Mouse (Mus musculus): ENCODE measurements around the gene Prex1.
A peak's percentile ranks its signal among the peaks of the same experiment; 100 is the strongest.
"Not testable (repeated sequence)": the region's sequence is repeated elsewhere in the genome, so short reads cannot be mapped to it uniquely, and the experiment has no call there.

Gene Prex1

DNA sequence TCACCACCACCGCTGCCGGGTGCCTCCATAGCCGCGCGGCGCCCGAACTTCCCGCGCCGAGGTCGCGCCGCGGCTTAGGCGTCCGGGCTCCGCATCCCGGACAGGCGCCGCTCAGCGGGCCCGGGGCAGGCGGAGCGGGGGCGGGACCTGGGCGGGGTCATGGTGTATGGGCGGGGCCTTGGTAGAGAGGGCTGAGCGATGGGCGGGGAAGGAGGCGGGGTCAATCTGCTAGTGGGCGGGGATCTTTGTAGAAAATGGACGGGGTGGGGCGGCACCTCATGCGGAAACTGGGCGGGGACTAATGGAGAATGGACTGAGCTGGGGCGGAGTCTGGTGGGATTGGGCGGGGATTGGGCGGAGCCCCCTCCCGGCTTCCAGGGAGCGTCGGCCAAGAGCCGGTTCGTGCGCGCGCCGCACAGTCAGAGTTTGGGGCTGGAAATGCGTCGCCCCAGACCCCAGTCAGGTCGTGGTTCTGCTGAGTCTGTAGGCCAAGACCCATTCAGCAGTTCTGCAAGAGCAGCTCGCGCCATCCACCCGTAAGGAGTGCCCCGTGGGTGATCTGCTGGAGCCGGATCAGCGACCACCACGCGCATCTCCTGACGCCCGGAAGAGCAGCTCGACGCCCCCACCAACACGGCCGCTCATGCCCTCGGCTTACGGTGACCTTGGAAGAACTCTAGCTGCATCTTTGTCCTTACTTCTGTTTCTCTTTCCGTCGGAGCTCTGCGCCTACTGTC is at the start of gene Prex1:
TSS of gene Prex1 (minus strand) at position 143 of the 737 bp plus-strand sequence.
- DNase-seq, result peak; percentile 100

DNA sequence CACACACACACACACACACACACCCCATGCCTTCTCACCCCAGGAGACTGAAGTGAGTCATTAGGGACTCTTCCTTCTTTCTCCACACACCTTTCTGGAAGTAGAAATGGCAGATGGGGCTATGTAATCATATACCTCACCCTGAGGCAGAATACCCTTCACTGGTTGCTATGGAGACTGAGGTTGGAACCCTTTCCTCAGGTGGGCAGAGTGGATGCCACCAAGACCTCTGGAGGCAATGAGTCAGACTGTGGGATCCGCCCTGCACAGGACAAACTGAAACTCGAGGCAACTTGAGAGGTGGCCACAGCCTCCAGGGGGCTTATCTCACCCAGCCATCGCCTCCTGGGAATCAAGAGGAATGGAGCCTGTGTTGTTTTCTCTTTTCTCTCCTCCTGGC is 44.3 kb upstream of the Prex1 start:
- no peak for DNase-seq

DNA sequence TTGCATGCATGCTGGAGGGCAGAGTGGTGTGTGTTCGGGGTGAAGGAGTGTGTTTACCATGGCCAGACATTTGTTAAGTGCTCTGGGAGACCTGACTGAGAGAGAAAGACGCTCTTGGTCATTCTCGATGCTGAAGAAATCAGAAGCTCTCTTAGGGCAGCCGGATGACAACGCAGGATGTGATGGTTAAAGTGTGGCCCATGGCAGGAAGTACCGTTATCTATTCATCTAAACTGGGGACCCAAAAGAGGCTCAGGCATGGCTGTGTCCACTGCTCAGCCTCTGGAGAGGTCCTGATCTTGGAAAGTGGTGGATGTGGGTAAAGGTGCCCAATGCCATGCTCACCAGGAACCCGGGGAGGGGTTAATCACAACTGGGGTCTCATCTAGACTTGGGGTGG is 41.1 kb upstream of the Prex1 start:
- no peak for DNase-seq

DNA sequence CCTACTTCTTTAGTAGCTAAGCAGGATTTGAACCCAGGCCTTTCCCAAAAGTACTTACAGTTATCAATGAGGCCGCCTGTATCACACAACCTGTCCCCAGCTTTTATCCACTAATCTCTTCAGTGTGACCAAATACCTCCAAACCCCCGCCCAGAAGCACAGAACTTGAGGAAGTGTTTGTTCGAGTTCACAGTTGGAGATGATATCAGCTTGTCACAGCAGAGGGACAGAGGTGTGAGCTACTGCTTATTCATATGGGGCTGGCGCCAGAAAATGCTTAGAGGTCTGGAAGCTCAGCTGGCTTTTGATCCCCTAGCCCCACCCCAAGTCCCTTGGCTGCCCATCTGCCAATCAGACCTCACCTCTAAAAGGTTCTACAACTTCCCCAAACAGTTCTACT is 40.6 kb upstream of the Prex1 start:
- no peak for DNase-seq

DNA sequence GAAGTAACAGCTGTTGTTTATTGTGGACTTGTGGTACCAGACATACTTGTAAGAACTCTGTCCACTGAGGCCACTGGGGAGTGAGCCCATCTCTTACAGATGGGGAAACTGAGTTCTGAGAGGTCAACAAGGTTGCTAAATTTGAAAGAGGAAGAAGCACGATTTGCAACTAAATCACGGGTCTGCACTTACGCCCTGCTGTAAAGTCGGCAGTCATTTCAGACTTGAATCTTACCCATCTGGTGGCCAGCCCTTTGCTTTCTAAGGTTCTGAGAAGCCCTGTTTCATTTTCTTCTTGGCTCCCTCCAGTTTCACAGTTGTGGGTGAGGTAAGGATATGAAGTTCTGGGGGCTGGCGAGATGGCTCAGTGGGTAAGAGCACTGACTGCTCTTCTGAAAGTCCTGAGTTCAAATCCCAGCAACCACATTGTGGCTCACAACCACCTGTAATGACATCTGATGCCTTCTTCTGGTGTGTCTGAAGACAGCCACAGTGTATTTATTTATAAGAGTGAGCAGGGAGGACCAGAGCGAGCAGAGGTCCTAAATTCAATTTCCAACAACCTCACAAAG is 37.1 kb upstream of the Prex1 start:
- no peak for DNase-seq

DNA sequence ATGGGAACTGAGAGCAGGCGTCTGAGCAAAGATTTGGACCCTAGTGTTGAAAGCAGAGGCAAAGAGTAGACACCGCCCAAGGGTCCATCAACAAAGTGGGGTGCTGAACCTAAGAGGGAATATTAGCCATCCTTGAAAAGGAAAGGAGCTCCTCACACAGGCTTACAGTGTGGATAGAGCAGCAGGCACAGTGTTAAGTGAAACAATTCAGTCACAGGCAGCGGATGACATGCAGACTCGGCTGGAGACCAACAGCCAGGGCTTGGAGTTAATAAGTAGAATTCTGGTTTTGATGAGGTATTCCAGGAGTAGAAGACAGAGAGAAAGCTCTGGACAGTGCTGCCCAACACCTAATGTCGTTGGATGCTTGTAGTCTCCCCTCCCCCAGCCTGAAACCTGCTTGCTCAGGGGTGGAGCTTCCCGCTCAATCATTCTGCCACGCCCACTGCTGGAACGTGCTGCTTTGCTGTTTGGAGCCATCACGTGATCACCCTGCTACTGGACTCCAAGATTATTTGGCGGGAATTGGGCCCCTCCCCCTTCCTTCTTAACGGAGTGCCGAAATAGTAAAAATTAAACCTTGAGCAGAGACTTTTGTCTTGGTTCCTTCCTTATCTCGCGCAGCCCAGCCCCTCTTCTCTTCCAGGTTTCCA is 32.8 kb upstream of the Prex1 start:
- DNase-seq, result peak; percentile 32

DNA sequence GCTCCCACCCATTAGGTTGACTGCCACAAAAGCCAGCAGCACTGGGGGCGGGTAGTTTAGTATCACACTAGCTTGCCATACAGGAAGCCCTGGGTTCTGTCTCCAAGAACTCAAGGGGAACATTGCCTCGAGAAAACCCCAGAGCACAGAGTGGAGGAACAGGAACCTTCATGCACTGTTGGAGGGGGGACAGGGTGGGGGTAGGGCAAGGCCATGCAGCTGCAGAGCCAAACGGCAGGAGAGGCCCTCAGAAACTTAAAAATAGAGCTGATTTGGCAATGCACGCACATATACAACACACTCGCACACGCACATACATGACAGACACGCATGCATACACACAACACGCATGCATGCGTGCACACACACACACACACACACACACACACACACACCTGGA is 32.2 kb upstream of the Prex1 start:
- peak; percentile 68 for DNase-seq

DNA sequence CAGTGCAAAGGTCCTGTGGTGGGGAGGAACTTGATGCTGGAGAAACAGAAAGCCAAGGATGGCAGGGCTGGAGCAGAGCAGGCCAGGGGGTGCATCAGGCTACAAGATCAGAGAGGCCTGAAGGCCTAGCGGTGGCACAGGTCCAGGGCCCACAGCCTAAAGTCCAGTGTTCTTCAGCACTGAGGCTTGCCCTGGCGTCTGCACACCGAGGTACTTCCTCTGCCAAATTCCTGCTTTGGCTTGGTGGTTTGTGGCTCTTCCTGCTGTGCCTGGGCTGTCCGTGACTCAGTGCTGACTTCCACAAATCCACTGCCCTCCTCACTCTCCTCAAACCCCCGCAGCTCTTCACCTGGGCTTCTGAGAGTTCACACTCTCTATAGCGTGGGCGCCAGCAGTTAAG is 30.8 kb upstream of the Prex1 start:
- no peak for DNase-seq

DNA sequence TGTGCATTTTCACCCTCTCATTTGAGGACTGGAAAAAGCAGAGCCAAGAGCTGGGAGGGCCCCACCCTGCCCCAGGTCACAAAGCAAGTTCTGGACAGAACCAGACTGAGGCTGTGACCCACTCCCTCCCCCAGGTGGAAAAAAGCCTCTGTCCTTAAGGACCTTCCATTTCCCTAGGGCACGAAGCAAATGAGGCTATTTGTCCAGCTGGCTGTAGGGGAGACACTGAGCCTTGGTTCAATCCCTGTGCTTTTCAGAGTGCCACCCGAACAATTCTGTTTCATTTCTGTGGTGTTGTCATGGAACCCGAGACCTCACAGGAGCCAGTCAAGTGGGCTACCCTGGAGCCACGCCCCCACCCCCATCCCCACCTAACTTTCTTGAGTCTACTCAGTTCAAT is 29.9 kb upstream of the Prex1 start:
- DNase-seq, result no peak

DNA sequence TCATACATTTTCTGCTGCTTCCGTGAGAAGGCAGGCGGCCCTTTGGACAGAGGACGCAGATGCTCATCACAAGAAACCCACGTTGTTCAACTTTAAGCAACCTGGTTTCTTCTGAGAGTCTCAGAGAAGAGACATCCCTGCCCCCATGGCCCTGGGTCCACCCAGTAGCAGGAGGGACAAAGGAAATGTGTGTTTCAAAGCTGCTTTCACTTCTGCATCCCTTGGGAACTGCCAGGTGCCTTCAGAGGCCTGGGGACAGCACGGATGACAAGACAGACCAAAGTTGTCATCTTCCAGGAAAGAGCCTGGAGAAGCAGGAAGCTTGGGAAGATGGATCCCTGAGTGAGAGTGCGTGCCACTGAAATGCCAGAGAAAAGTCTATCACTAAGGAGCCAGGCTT is 27.8 kb upstream of the Prex1 start:
- DNase-seq, result no peak

DNA sequence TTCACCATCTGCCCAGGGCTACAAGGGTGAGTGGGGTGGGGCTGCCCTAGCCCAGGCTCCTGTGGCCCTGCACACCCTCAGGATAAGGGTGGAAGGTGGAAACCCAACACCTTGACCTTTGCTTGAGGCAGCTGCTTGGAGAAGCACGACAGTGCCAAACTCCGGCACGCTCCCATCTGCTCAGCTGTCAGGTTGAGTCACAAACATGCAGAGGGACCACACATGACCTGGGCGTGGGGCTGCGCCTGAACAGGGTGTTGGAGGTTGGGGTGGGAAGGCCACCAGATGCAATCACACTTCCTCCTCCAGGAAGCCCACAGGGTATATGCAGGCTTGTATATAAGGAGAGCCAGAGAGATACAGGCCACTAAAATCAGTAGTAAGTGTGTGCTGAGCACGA is 26.8 kb upstream of the Prex1 start:
- DNase-seq, result no peak

DNA sequence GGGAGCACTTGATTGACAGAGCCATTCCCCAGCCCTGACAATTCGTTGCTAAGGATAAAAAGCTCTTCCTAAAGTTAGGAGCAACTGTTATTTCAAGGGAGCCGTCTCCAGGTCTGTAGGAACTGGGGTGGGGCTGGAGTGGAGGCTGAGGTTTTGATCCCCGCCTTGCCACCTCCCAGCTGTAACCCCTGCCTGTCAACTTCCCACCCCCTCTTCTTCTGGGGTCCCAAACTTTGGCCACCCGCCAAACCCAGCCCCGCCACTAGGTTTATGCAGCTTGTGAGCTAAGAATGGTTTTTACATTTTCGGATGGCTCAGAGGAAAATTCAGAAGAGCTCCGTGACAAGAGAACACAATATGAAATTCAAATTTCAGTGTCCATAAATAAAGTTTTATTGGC is 23.7 kb upstream of the Prex1 start:
- DNase-seq, result no peak

DNA sequence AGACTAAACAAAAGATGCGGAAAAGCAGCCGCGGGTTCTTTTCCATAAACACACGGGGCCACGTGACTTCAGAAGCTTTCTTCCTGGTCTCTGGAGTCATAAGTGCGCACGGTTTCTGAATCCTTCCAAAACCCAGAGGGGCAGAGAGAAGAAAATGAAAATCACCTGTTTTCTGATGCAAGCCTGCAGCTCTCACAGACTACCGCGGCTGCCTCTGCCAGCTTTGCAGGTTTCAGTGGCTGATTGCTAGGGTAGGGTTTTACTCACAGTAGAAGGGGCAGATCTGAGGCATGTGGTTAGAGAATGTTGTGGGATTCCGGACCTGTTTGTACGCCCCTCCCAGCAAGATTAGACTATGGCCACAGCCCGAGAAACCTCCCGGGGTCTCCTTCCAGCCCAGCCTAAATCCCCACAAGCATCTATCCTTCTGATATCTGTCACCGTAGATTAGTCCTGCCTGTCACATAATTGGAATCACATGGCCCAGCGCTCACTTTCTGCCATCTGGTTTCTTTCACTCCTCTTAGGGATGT is 21.9 kb upstream of the Prex1 start:
- no peak for DNase-seq

DNA sequence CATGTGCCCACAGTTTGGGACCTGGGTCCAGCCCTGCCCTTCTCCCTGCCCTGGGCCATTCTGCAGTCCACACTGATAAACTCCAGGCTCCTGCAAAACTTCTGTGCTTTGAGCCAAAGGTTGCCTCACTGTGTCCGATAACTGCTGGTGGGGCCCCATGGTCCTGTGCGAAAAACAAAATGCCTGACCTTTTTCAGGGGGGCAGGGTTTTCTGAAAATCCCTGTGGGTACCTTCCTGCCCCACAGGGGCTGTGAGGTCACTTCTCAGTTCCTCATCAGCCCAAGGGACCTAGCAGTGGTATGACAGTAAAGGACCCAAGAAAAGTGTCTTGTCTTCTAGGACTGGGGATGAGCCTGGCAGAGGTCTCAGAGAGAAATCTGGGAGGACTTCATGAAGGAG is 19.2 kb upstream of the Prex1 start:
- no peak for DNase-seq

DNA sequence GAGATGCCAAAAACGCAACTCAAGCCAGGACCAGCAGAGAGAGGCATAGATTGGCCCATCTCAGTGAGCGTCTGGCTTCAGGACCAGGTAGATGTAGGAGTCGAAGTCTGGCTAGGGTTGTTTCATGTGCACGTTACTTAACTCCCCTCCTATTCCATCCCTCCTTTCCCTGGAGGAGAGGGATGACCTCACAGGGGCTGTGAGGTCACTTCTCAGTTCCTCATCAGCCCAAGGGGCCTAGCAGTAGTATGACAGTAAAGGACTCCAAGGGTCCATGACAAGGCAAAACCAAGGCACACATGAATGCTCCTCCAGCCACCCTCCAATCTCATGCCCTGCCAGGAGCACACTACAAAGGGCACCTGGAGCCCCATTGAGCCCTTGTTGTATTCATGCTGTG is 18.5 kb upstream of the Prex1 start:
- DNase-seq, result no peak

DNA sequence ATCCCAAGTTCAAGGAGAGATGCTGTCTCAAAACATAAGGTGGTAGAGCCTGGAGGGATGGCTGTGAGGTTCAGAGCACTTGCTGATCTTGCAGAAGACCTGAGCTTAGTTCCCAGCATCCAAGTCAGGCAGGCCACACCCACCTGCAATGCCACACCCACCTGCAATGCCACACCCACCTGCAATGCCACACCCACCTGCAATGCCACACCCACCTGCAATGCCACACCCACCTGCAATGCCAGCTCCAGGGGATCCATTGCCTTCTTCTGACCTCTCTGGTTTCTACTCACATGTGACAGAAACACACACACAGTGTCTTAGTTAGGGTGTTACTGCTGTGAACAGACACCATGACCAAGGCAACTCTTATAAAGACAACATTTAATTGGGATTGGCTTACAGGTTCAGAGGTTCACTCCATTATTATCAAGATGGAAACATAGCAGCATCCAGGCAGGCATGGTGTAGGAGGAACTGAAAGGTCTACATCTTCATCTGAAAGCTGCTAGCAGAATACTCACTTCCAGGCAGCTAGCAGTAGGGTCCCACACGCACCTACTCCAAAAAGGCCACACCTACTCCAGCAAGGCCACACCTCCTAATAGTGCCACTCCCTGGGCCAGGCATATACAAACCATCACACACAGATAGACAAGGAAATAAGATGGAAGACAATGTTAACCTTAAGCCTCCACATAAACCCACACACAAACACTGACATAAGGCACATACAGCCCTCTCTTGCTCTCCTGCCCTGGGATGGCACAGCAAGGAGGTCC is 17.7 kb upstream of the Prex1 start:
- DNase-seq, result not testable (repeated sequence)

DNA sequence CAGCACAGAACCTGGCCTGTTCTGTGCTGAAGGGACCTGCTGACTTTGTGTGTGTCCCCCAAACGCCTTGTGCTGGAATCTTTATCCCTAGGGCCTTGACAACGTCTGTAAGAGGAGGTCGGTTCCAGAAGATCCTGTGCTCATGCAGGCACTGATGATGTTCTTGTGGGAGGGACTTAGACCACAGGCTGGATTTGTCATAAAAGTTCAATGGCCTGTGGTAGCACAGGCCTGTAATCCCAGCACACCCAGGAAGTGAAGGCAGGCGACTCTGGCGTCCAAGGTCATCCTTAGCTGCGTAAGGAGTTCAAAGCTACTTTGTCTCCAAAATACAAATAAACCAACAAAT is 16.9 kb upstream of the Prex1 start:
- no peak for DNase-seq

DNA sequence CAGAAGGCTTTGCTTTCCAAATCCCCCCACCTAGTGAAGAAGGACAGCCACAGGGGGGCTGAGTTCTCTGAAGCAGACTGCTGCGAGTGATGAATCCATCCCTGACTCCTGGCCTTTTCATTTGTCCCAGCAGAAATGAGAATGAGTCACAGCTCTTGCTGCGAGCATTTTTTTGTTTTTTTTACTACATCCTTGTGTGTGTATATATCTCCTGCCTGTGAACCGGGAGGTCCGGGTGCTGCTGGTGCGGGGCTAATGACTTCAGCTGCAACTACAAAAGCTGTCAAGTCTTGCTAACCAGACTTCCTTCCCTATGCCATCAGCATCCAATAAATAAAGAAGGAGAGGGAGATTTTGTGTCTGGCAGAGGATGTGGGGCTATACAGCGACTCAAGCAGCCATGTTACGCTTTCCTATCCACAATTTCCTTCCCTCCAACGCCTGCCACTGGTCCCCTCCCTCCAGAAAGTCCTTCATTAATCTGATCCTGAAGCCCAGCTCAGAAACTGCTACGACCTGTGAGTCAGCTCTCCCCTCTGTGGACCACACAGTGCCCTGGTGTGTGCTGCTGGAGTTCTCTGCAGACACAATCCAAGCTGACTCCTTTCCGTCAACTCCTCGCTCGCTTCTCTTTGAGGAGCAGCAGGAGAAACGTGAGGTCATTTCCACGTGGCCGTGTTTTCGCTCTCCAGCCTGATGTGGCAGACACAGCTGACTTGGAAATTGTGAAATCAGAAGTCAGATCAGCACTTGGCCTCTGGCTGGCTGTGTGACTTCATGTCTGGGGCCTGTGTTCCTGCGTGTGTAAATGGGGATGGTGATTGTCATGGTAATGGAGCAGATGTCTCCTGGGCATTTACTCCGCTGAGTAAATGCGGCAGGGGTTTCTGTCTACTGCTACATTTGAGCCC is 16.3 kb upstream of the Prex1 start:
- no peak for DNase-seq

DNA sequence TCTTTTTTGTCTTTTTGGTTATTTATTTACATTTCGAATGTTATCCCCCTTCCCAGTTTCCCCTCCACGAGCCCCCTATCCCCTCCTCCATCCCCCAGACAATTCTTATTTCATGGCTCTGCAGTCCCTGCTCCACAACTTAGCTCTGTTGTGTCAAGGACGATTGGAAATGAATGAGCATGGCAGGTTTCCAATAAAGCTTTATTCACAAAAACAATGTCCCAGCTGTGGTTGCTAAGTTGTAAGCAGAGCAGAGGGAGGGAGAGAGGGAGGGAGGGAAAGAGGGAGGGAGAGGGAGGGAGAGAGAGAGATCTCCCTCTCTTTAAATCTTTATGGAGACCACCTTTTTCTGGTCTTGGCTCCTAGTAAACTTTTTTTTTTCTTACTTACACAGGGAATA is 15.4 kb upstream of the Prex1 start:
- DNase-seq, result no peak

DNA sequence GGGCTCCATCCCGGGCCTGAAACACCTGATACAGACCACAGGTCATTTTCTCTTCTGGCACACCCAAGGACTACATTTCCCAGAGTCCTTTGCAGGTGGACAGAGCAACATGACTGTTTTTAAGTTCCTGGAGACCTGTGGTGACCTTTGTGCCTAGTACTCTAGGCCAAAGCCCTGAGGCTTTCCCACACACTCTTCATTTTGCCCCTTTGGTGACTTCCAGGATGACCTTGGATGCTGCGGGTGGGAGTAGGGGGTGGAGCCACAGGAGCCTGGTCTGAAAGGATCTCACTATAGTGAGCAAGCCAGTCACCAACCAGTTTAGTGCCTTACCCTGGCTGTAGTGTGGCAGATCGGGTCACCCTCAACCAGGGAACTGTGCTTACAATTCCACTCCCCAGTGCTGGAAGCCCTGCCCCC is 14.6 kb upstream of the Prex1 start:
- no peak for DNase-seq

DNA sequence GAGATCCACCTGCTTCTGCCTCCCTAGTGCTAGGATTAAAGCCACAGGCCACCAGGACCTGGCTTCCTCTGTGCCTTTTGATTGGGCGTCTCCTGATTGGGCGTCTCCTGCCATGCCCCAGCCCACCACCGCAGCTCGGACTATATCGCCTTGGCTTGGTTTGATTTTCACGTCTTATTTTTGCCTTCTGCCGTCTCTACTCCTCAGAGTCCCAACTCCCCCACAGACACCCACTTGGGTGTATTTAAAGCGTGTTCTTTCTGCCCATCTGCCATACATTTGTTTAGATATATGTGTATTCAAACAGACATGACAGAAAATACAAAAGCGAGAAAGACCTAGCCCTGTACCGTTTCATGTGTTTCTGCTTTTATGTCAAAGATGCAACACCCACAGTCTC is 14.2 kb upstream of the Prex1 start:
- no peak for DNase-seq

DNA sequence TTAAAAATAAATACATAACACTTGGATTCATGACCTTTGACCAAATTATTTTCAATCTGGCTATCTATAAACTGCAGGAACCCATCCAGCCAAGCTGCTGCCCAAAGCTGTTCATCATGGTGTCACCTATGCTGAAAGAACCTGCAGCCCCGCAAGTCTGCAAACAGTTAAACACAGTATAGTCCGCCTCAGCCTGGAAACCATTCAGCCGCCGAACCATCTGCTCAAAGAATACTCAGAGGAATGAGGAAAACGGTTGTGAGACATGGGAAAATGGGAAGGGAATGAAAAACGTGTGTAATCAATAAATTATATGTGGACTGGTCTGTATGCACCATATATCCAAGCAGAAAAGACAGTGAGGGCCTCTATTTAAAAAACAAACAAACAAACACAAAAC is 13.3 kb upstream of the Prex1 start:
- no peak for DNase-seq

DNA sequence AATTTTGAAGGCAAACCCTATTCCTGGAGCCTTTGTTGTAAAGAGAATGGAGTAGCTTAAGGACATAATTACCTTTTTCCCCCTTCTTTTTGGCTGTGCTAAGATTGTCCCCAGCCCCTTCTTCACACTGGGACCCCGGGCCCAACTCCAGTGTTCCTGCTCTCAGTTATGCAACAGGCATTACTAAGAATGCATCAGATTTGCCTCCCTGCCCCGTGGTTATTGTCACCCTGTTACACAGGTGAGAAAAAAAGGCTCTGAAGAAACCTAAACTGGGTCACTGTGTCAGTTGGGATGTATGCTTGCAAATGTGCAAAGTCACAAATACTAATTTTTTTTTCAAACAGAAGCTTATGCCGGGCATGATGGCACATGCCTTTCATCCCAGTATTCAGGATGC is 6.8 kb upstream of the Prex1 start:
- peak; percentile 42 for DNase-seq

Measured in thymus, postnatal 25 days (tissue).